Mouse (Mus musculus): ENCODE data around the gene Olfr893. TPM values are rescaled to one million over a fixed set of nuclear protein-coding genes. Genes with fewer than 3 reads are reported as not detected.
"Not testable (repeated sequence)": the region's sequence is repeated elsewhere in the genome, so short reads cannot be mapped to it uniquely, and the experiment has no call there.

Gene Olfr893
- polyA plus RNA-seq (2015; fragmentation: Nextera tagmentation; extraction: Ambion mirVana) = not detected in 2 replicates

DNA sequence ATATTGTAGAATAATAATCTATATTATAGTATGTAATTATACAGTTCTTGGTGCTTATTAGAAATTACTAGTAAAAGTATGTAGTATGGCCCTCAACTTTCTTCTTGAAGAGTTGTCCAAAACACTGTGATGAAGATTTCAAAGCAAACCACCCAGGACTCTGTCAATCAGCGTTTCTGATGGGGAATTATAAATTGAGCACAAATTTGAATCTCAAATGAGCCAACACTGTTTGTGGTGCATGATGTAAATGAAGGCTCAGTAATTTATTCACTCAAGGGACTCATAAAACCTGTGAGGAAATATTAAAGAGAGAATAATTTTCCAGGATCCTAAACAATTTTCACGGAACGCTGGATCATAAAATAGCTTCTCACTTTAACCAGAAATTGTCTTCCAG, at the start of gene Olfr893:
Olfr893 (plus strand) TSS at position 301 of the 400 bp plus-strand sequence.
- no peaks in the 10 kb centered on the region for H3K27me3 ChIP-seq
- no peak within 1 kb of the TSS for H3K4me2 ChIP-seq
- no peaks in the 10 kb centered on the region for H3K4me1 ChIP-seq (replicated peaks)
- WGBS = 74% methylated on average over 3 of the region's 3 CpGs
- H3K27ac ChIP-seq (replicated peaks) = no peak within 1 kb of the TSS
- no peak within 1 kb of the TSS for H3K4me3 ChIP-seq
- no peak within 1 kb of the TSS for H3K9ac ChIP-seq
- H3K9me3 ChIP-seq = no peaks in the 10 kb centered on the region
- ATAC-seq (ENCODE audit: low read depth) = no peak
- H3K36me3 ChIP-seq = no peaks in the 10 kb centered on the region

DNA sequence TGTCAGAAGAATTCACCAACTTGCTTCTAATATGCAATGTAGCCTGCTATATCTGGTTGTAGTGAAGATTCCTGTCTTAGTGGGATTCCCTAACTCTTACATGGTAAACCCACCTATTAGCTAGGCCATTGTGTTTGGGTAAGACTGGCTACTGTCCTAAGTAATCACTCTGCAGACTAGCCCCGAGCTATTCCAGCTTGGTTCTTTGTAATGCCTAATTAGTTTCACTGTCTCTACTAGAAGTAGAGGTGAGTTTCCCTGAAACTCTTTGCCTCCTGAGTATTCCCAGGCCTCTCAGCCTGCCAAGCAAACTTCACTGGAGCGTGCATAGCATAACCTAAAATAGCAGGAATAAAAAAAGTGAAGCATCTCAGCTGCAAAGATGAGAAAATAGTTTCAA, 39.8 kb upstream of the Olfr893 start:
- ATAC-seq (ENCODE audit: low read depth); H3K9me3 ChIP-seq; H3K4me3 ChIP-seq; H3K27me3 ChIP-seq; H3K36me3 ChIP-seq; H3K27ac ChIP-seq (replicated peaks); H3K4me2 ChIP-seq; H3K9ac ChIP-seq; H3K4me1 ChIP-seq (replicated peaks): not testable (repeated sequence)
- WGBS = 48% methylated on average over 2 of the region's 2 CpGs

DNA sequence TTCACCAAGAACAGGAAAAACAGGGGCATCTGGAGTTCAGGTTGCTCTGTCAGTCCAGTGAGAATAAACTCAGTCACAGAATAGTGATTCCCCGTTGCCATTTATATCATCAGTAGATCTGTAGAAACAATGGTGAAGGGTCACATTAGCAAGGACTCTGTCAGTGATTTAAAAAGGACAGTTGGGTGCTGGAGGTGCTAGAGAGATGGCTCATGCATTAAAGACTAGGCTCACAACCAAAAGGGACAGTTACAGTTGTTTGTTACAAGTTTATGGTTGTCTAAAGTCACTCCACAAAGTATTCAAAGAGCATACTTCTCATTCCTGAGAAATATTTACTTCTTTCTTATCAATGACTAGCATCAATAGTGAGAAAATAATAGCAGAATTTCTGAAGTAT, 27.4 kb upstream of the Olfr893 start, which contains the start of gene Olfr891:
Olfr891 (minus strand) TSS at position 101 of the 400 bp plus-strand sequence.
- H3K9ac ChIP-seq = no peak within 1 kb of the TSS
- ATAC-seq (ENCODE audit: low read depth) = no peak

DNA sequence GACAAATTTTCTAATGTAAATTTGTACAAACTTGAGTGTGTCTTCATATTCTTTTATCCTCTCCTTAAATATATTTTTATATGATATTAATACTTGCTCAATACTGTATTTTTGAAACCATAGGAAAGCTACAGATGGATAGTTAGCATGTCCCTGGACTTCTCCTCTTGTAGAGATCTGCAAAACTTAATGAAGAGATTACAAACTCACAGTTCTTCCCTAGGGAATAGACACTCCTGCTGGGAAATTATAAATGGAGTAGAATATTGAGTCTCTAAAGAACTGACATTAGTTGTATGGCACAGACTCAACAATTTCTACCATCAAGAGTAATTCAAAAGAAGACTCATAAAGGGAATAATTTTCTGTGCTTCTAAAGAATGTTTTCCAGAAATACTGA, 9.6 kb downstream of the Olfr893 start, which contains the start of gene Olfr894:
Olfr894 (plus strand) TSS at position 301 of the 400 bp plus-strand sequence.
- no peak for ATAC-seq (ENCODE audit: low read depth)
- H3K9me3 ChIP-seq = no peaks in the 10 kb centered on the region
- H3K4me3 ChIP-seq = no peak within 1 kb of the TSS
- no peaks in the 10 kb centered on the region for H3K4me1 ChIP-seq (replicated peaks)
- no peaks in the 10 kb centered on the region for H3K36me3 ChIP-seq
- no peak within 1 kb of the TSS for H3K9ac ChIP-seq
- H3K27me3 ChIP-seq = no peaks in the 10 kb centered on the region
- no peak within 1 kb of the TSS for H3K27ac ChIP-seq (replicated peaks)
- H3K4me2 ChIP-seq = no peak within 1 kb of the TSS

More for the DNA sequence above, 27.4 kb upstream of the Olfr893 start, which contains the start of gene Olfr891:
- 93% methylated on average over 1 of the region's 1 CpGs for WGBS
- H3K9me3 ChIP-seq = no peaks in the 10 kb centered on the region; the same call in 1 of the 2 replicates
- H3K36me3 ChIP-seq = no peaks in the 10 kb centered on the region
- no peak within 1 kb of the TSS for H3K4me2 ChIP-seq
- no peak within 1 kb of the TSS for H3K27ac ChIP-seq (replicated peaks)
- no peak within 1 kb of the TSS for H3K4me3 ChIP-seq
- no peaks in the 10 kb centered on the region for H3K4me1 ChIP-seq (replicated peaks)
- H3K27me3 ChIP-seq = no peaks in the 10 kb centered on the region

DNA sequence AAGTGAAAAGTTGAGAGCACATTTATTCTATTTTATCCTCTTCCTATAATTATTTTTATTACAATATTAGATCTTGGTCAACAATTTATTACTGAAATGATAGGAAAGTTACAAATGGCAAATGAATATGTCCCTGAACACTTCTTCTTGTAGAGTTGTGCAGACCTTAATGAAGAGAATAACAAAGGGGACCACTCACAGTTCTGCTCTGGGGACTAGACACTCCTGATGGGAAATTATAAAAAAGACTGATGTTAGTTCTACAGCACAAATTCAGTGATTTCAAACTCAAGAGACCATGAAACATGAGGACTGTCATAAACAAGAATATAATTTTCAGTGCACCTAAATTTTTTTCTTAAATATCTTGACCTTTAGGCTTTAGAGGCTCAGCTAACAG, 44.3 kb downstream of the Olfr893 start, which contains the start of gene Olfr143:
Olfr143 (plus strand) TSS at position 301 of the 400 bp plus-strand sequence.
- no peak for ATAC-seq (ENCODE audit: low read depth)
- H3K9ac ChIP-seq = no peak within 1 kb of the TSS
- H3K27me3 ChIP-seq = no peaks in the 10 kb centered on the region
- no peaks in the 10 kb centered on the region for H3K36me3 ChIP-seq
- no peak within 1 kb of the TSS for H3K27ac ChIP-seq (replicated peaks)
- H3K4me3 ChIP-seq = no peak within 1 kb of the TSS
- H3K9me3 ChIP-seq = no peaks in the 10 kb centered on the region
- no peak within 1 kb of the TSS for H3K4me2 ChIP-seq
- H3K4me1 ChIP-seq (replicated peaks) = no peaks in the 10 kb centered on the region

Other genes starting within 250 kb of the Olfr893 start
- not detected in 2 replicates for gene Olfr881, start 216.5 kb upstream of the Olfr893 start, polyA plus RNA-seq (2015; fragmentation: Nextera tagmentation; extraction: Ambion mirVana)
- gene Olfr883, start 182.6 kb upstream of the Olfr893 start, polyA plus RNA-seq (2015; fragmentation: Nextera tagmentation; extraction: Ambion mirVana) = not detected in 2 replicates
- not detected in 2 replicates for gene Olfr884, start 161.8 kb upstream of the Olfr893 start, polyA plus RNA-seq (2015; fragmentation: Nextera tagmentation; extraction: Ambion mirVana)
- gene Olfr885, start 147.0 kb upstream of the Olfr893 start, polyA plus RNA-seq (2015; fragmentation: Nextera tagmentation; extraction: Ambion mirVana) = not detected in 2 replicates
- not detected in 2 replicates for gene Olfr887, start 124.3 kb upstream of the Olfr893 start, polyA plus RNA-seq (2015; fragmentation: Nextera tagmentation; extraction: Ambion mirVana)
- not detected in 2 replicates for gene Olfr888, start 100.2 kb upstream of the Olfr893 start, polyA plus RNA-seq (2015; fragmentation: Nextera tagmentation; extraction: Ambion mirVana)
- gene Olfr889, start 93.2 kb upstream of the Olfr893 start, polyA plus RNA-seq (2015; fragmentation: Nextera tagmentation; extraction: Ambion mirVana) = 0.07 TPM in 2 replicates
- not detected in 2 replicates for gene Olfr890, start 65.8 kb upstream of the Olfr893 start, polyA plus RNA-seq (2015; fragmentation: Nextera tagmentation; extraction: Ambion mirVana)
- not detected in 2 replicates for gene Olfr891, start 27.5 kb upstream of the Olfr893 start, polyA plus RNA-seq (2015; fragmentation: Nextera tagmentation; extraction: Ambion mirVana)
- gene Olfr894, start 9.7 kb downstream of the Olfr893 start, polyA plus RNA-seq (2015; fragmentation: Nextera tagmentation; extraction: Ambion mirVana) = not detected in 2 replicates
- not detected in 2 replicates for gene Olfr143, start 44.4 kb downstream of the Olfr893 start, polyA plus RNA-seq (2015; fragmentation: Nextera tagmentation; extraction: Ambion mirVana)
- not detected in 2 replicates for gene Olfr895, start 59.5 kb downstream of the Olfr893 start, polyA plus RNA-seq (2015; fragmentation: Nextera tagmentation; extraction: Ambion mirVana)
- not detected in 2 replicates for gene Olfr896-ps1, start 82.7 kb downstream of the Olfr893 start, polyA plus RNA-seq (2015; fragmentation: Nextera tagmentation; extraction: Ambion mirVana)
- not detected in 2 replicates for gene Olfr25, start 120.7 kb downstream of the Olfr893 start, polyA plus RNA-seq (2015; fragmentation: Nextera tagmentation; extraction: Ambion mirVana)
- gene Olfr898, start 140.0 kb downstream of the Olfr893 start, polyA plus RNA-seq (2015; fragmentation: Nextera tagmentation; extraction: Ambion mirVana) = not detected in 2 replicates
- gene Olfr250, start 158.5 kb downstream of the Olfr893 start, polyA plus RNA-seq (2015; fragmentation: Nextera tagmentation; extraction: Ambion mirVana) = not detected in 2 replicates
- not detected in 2 replicates for gene Olfr251, start 168.7 kb downstream of the Olfr893 start, polyA plus RNA-seq (2015; fragmentation: Nextera tagmentation; extraction: Ambion mirVana)
- gene Olfr147, start 193.3 kb downstream of the Olfr893 start, polyA plus RNA-seq (2015; fragmentation: Nextera tagmentation; extraction: Ambion mirVana) = not detected in 2 replicates
- not detected in 2 replicates for gene Olfr901, start 221.1 kb downstream of the Olfr893 start, polyA plus RNA-seq (2015; fragmentation: Nextera tagmentation; extraction: Ambion mirVana)
- gene Olfr902, start 239.3 kb downstream of the Olfr893 start, polyA plus RNA-seq (2015; fragmentation: Nextera tagmentation; extraction: Ambion mirVana) = not detected in 2 replicates